Mouse (Mus musculus) kidney, embryonic 16.5 days (tissue): ENCODE measurements around the gene Gm3336. TPM values are rescaled to one million over a fixed set of nuclear protein-coding genes. Genes with fewer than 3 reads are reported as not detected.

Experiments used
- ATAC-seq: fragments of 200-750 bp; cut with Nextera tagmentation; 2 replicates; pipeline ENCODE4 v1.8.0; 2017; ENCODE audit warnings: moderate TSS enrichment; ENCODE audit not compliant: low FRiP score, low TSS enrichment
- H3K27ac ChIP-seq: fragments of 300-500 bp; sonication (generic); 2 replicates; pipeline ENCODE4 v1.5.1; 2014; ENCODE audit warnings: low read length
- H3K27me3 ChIP-seq: fragments of 300-500 bp; sonication (generic); 2 replicates; pipeline ENCODE4 v1.6.1; 2014; ENCODE audit warnings: low read length, control low read depth, mixed read lengths; ENCODE audit not compliant: insufficient read depth
- H3K36me3 ChIP-seq: fragments of 300-500 bp; sonication (generic); 2 replicates; pipeline ENCODE4 v1.6.1; 2014; ENCODE audit warnings: low read length, control low read depth, mixed read lengths; ENCODE audit not compliant: insufficient read depth
- H3K4me1 ChIP-seq: fragments of 300-500 bp; sonication (generic); 2 replicates; pipeline ENCODE4 v1.6.1; 2014; ENCODE audit warnings: low read length, control low read depth, mixed read lengths; ENCODE audit not compliant: insufficient read depth
- H3K4me2 ChIP-seq: fragments of 300-500 bp; sonication (generic); replicated peaks from 2 replicates; pipeline ENCODE4 v1.6.1; 2014; ENCODE audit warnings: low read depth, low read length
- H3K4me3 ChIP-seq: fragments of 300-500 bp; sonication (generic); 2 replicates; pipeline ENCODE4 v1.5.1; 2014; ENCODE audit warnings: mild to moderate bottlenecking, low read length
- H3K9ac ChIP-seq: fragments of 300-500 bp; sonication (generic); replicated peaks from 2 replicates; pipeline ENCODE4 v1.6.1; 2014; ENCODE audit warnings: low read length
- H3K9me3 ChIP-seq: fragments of 300-500 bp; sonication (generic); 2 replicates; pipeline ENCODE4 v1.6.1; 2016; ENCODE audit warnings: low read length, control low read depth
- WGBS: fragments of 180-500 bp; shearing (Covaris S2); extraction: QIAGEN DNeasy Blood & Tissue Kit; methylation state at CpG from one replicate; pipeline ENCODE4 v1.1.7; 2014; 5-methylcytosine and 5-hydroxymethylcytosine counted together
- polyA plus RNA-seq: library from polyadenylated mRNA; unstranded; fragments of >200 nt; fragmentation: Nextera tagmentation; extraction: Ambion mirVana; gene quantifications from 2 replicates; pipeline ENCODE4 v1.2.1, GENCODE M21; 2015

Gm3336 gene
- polyA plus RNA-seq, 1 experiment from 2014 or later: 0.52 TPM

DNA sequence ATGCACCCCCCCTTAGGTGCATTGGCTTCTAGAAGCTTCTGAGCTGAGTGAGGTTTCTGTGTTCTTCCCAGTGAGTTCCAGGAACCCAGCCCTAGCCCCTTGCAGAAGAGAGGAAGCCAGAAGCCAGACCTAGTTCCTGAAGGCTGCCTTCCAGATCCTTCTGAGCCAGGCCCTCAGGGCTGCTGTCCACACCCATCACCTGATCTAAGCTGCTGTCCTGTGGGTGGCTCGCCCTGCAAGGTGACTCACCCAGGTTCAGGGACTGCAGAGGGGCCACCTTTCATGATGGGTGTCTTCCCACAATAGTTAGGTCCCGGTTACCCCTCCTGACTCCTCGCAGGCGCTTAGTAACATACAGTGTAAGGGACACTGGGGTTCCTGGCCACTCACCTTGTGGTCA is 38.9 kb upstream of the Gm3336 start:
- Histone ChIP-seq H3K27ac (no peak overlapping the region), H3K9ac (no peak overlapping the region), H3K4me2 (no peak overlapping the region), H3K4me3 (no peak overlapping the region), H3K4me1 (peaks cover 28% of the 10 kb centered on the region), H3K36me3 (peaks cover 6% of the 10 kb centered on the region), H3K27me3 (no peaks in the 10 kb centered on the region), H3K9me3 (no peaks in the 10 kb centered on the region)
- ATAC-seq: no peak
- WGBS: 87% methylated on average over 4 of the region's 4 CpGs

DNA sequence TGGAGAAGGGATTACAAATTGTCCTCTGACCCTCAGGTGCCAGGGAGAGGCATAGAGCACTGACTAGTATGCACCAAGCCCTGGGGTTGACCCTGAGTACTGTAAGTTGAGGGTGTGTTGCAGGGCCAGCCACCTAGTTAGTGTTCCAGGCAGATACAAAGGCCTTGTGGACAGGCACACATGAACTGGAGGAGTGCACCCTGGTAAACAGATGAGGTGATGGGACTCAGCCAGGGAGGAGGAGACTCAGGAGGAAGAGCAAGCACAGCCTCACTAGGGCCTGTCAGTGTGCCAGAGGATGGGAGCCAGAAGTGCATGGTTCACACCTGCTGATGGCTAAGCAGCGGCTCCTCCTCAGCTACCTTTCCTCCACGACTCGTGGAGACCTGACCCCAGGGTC is 38.3 kb upstream of the Gm3336 start:
- peaks cover 6% of the 10 kb centered on the region for H3K36me3 ChIP-seq
- 86% methylated on average over 3 of the region's 3 CpGs for WGBS
- no peak overlapping the region for H3K4me3 ChIP-seq
- no peak for ATAC-seq
- no peak overlapping the region for H3K27ac ChIP-seq
- H3K27me3 ChIP-seq: no peaks in the 10 kb centered on the region
- no peak overlapping the region for H3K4me2 ChIP-seq
- peaks cover 22% of the 10 kb centered on the region for H3K4me1 ChIP-seq
- H3K9me3 ChIP-seq: no peaks in the 10 kb centered on the region
- H3K9ac ChIP-seq: no peak overlapping the region

DNA sequence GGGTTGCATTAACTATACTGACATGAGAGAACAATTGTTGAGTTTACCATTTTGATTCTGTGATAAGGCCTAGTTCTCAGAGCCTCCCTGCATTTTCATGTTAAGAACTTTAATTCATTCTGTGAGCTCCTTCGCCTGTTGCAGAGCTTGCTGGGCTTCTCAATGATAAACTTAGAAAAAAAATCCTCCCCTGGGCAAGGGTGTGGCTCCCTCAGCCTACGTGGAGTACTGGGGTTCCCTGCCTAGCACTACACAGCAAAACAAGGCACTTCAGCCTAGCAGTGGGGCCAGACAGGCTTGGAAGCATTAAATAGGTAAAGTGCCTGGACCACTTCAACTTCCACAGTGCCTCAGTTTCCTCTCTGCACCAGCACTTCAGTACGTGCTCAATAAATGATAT is 36.9 kb upstream of the Gm3336 start:
- Histone ChIP-seq H3K36me3 (peaks cover 6% of the 10 kb centered on the region), H3K4me3 (no peak overlapping the region), H3K27ac (no peak overlapping the region), H3K9me3 (no peaks in the 10 kb centered on the region), H3K4me1 (peaks cover 18% of the 10 kb centered on the region; the same call in 1 of the 2 replicates), H3K4me2 (no peak overlapping the region), H3K27me3 (no peaks in the 10 kb centered on the region), H3K9ac (no peak overlapping the region)
- ATAC-seq: no peak
- 75% methylated on average over 3 of the region's 3 CpGs for WGBS

DNA sequence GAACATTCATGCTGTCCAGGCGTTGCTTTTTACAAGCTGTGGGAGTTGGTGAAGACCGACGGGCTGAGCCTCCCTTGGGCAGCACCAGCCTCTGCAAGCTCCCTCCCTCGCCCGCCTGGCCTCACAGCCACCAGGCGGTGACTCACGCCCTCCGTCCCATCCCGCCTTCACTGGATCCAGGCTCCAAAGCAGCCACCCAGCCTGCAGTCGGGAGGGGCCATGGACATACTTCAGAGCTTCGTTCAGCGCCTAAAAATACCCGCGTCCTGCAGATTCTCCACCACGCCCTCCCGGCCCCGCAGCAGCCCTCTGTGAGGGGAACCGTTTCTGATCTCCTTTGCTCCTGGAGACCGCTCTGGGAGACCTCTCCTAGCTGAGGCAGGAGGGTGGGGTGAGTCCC is 36.1 kb upstream of the Gm3336 start:
- Histone ChIP-seq H3K4me3 (peak overlapping the region; percentile 6; the same call in 1 of the 2 replicates), H3K4me2 (peak overlapping the region; percentile 42), H3K36me3 (peaks cover 6% of the 10 kb centered on the region), H3K27ac (no peak overlapping the region), H3K27me3 (no peaks in the 10 kb centered on the region), H3K4me1 (peaks cover 15% of the 10 kb centered on the region; the same call in 1 of the 2 replicates), H3K9me3 (no peaks in the 10 kb centered on the region), H3K9ac (peak overlapping the region; percentile 52)
- 3% methylated on average over 19 of the region's 19 CpGs for WGBS
- peak; percentile 73 for ATAC-seq

DNA sequence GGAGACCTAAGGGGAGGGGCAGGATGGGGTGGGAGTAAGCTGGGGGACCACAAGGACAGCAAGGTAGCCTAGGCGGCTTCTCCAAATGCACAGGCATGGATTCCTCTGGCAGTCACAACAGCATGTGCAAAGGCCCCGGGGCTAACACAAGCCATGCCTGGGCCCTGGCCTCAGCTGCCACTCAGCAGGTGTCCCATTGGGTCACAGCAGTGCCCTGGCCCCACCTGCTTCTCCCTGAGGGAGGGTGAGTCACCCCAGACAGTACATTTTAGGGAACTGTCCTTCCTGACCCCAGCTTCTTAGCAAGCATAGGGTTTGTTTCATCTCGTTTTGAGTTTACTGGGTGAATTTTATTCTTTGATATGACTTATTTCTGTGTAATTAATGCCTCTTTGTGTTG is 35.7 kb upstream of the Gm3336 start:
- Histone ChIP-seq H3K4me2 (peak overlapping the region; percentile 42), H3K27me3 (no peaks in the 10 kb centered on the region), H3K27ac (no peak overlapping the region), H3K4me1 (peaks cover 11% of the 10 kb centered on the region; the same call in 1 of the 2 replicates), H3K9ac (peak overlapping the region; percentile 52), H3K9me3 (no peaks in the 10 kb centered on the region), H3K36me3 (peaks cover 6% of the 10 kb centered on the region), H3K4me3 (no peak overlapping the region)
- peak; percentile 2; the same call in 1 of the 2 replicates for ATAC-seq
- 70% methylated on average over 3 of the region's 3 CpGs for WGBS

DNA sequence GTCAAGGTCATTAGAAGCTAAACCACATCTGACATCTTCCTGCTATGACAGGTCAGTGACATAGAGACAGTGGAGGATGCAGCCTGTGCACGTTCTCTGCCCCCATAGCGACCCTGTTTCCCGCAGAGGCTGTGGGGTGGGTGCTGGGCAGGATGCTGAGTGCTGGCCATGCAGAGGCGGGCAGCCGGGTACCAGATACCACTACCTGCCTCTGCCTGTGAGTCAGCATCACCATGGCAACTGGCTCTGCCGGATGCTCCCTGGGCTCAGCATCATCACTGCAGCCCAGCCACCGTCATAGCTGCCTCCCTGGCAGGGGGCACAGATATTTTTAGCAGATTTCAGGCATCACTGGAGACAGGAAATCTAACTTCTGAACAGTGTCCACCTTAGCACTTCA is 34.1 kb upstream of the Gm3336 start:
- Histone ChIP-seq H3K27ac (no peak overlapping the region), H3K4me2 (no peak overlapping the region), H3K4me3 (no peak overlapping the region), H3K4me1 (peaks cover 6% of the 10 kb centered on the region; the same call in 1 of the 2 replicates), H3K27me3 (no peaks in the 10 kb centered on the region), H3K36me3 (no peaks in the 10 kb centered on the region), H3K9ac (no peak overlapping the region), H3K9me3 (no peaks in the 10 kb centered on the region)
- no peak for ATAC-seq
- 46% methylated on average over 7 of the region's 7 CpGs for WGBS

DNA sequence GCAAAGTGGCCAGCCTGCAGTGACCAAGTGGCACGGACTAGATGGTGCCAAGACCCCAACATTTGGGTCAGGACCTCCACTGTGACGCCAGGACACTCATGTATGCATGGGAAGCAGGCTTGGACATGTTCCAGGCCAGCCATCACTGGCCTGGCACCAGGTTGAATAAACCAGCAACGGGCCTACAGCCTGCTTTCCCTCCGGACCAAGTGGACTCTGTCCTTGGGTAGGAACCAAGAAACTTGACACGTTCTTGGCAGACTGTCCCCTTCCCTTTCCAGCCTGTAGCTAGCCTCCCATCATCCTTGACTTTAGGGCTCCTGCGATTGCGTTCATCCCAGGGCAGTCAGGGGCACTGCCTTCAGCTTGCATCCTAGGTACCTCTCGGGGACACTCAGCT is 30.8 kb upstream of the Gm3336 start:
- no peak overlapping the region for H3K4me3 ChIP-seq
- no peaks in the 10 kb centered on the region for H3K9me3 ChIP-seq
- WGBS: 74% methylated on average over 8 of the region's 8 CpGs
- no peaks in the 10 kb centered on the region for H3K27me3 ChIP-seq
- no peak overlapping the region for H3K27ac ChIP-seq
- H3K4me2 ChIP-seq: no peak overlapping the region
- no peaks in the 10 kb centered on the region for H3K36me3 ChIP-seq
- peaks cover 15% of the 10 kb centered on the region for H3K4me1 ChIP-seq
- H3K9ac ChIP-seq: 0 out of 2 replicates have a peak overlapping the region, but pooled peaks have one; percentile 1
- no peak for ATAC-seq

DNA sequence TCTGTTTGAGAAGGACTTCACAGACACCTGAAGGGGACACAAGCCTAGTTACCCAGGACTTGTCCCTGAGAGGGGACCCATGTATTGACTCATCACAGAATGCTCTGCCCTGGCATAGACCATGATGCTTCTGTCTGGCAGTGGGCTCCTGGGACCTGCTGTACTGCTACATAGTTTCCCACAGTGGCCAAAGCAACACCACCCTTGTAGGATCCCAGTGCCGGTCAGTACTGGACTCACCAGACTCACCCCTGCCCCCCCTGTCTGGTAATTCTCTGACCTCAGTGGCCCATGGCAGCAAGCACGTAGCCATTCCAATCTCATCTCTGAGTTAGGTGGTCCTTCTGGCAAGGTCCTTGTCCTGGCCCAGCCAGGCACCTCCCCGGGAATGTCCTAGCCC is 30.2 kb upstream of the Gm3336 start:
- H3K4me1 ChIP-seq: peaks cover 15% of the 10 kb centered on the region

DNA sequence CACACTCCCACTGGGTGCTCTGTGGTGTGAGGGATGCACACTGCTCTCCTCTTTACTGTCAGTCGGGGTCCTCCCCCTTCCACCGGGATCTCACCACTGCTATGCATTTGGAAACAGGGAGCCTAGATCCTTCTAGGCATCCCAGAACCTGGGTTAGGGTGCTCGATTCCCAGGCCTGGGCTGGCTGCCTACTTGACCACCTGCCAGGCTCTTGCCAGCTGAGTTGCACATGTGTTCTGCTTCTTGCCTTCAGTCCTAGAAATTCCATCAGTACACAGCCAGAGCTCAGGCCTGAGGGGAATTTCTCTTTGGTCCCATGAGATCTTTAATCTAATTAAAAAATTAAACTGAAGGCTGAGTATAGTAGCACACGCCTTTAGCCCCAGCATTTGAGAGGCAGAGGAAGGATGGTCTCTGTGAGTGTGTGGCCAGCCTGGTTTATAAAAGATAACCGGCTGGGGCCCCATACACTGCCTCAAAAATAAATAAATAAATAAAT is 28.4 kb upstream of the Gm3336 start:
- 0 out of 2 replicates have a peak overlapping the region, but pooled peaks have one; percentile 29 for H3K9ac ChIP-seq
- 77% methylated on average over 5 of the region's 5 CpGs for WGBS
- H3K36me3 ChIP-seq: no peaks in the 10 kb centered on the region
- H3K4me1 ChIP-seq: peaks cover 25% of the 10 kb centered on the region
- H3K27me3 ChIP-seq: no peaks in the 10 kb centered on the region
- H3K4me3 ChIP-seq: no peak overlapping the region
- no peak overlapping the region for H3K4me2 ChIP-seq
- no peak for ATAC-seq
- H3K27ac ChIP-seq: no peak overlapping the region
- H3K9me3 ChIP-seq: no peaks in the 10 kb centered on the region

More for the DNA sequence above, 30.2 kb upstream of the Gm3336 start:
- no peak overlapping the region for H3K27ac ChIP-seq
- H3K27me3 ChIP-seq: no peaks in the 10 kb centered on the region
- no peak overlapping the region for H3K4me3 ChIP-seq
- no peaks in the 10 kb centered on the region for H3K36me3 ChIP-seq
- no peak for ATAC-seq
- H3K4me2 ChIP-seq: no peak overlapping the region
- H3K9ac ChIP-seq: no peak overlapping the region
- WGBS: 90% methylated on average over 3 of the region's 3 CpGs
- H3K9me3 ChIP-seq: no peaks in the 10 kb centered on the region

DNA sequence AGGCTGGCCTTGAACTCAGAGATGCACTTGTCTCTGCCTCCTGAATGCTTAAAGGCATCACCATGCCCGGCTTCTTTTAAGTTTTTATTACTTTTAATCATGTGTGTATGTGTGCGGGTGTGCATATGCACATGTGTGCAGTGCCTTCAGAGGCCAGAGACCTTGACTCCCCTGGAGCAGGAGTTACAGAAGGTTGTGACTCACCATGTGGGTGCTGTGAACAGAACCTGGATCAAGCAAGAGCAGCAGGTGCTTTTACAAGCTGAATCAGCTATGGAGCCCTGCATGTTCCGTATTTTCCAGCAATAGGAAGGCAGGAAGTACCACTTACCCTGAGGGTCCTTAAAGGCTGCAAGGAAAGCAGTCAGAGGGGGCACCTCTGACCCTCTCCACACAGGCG is 27.1 kb upstream of the Gm3336 start:
- peak overlapping the region; percentile 59 for H3K4me2 ChIP-seq
- ATAC-seq: no peak; the same call in 1 of the 2 replicates
- H3K4me3 ChIP-seq: peak overlapping the region; percentile 33; the same call in 1 of the 2 replicates
- peak overlapping the region; percentile 89 for H3K27ac ChIP-seq
- H3K9ac ChIP-seq: peak overlapping the region; percentile 75
- no peaks in the 10 kb centered on the region for H3K36me3 ChIP-seq
- no peaks in the 10 kb centered on the region for H3K9me3 ChIP-seq
- H3K4me1 ChIP-seq: peaks cover 37% of the 10 kb centered on the region
- 49% methylated on average over 4 of the region's 4 CpGs for WGBS
- no peaks in the 10 kb centered on the region for H3K27me3 ChIP-seq
